Mouse (Mus musculus) liver, embryonic 14.5 days (tissue): ENCODE measurements around the gene Tlr5. TPM values are rescaled to one million over a fixed set of nuclear protein-coding genes. Genes with fewer than 3 reads are reported as not detected.

Experiments used
- ATAC-seq: fragments of 200-750 bp; cut with Nextera tagmentation; 2 replicates; pipeline ENCODE4 v1.8.0; 2017; ENCODE audit warnings: moderate number of reproducible peaks, mild to moderate bottlenecking, moderate library complexity; ENCODE audit not compliant: insufficient read depth
- DNase-seq, 3 experiments: peaks; one replicate each; pipeline ENCODE4 v3.0.0-alpha.2; 2012 to 2013; ENCODE audit warnings: low read depth in 3 of 3, low spot score in 3 of 3
- H3K27ac ChIP-seq: fragments of 300-500 bp; sonication (generic); 2 replicates; pipeline ENCODE4 v1.5.1; 2014; ENCODE audit warnings: moderate library complexity, mild to moderate bottlenecking, control low read depth, inconsistent platforms
- H3K27me3 ChIP-seq: fragments of 300-500 bp; sonication (generic); 2 replicates; pipeline ENCODE4 v1.6.1; 2014; ENCODE audit warnings: mild to moderate bottlenecking, low read length, moderate library complexity; ENCODE audit not compliant: control insufficient read depth, insufficient read depth
- H3K36me3 ChIP-seq: fragments of 300-500 bp; sonication (generic); replicated peaks from 2 replicates; pipeline ENCODE4 v1.6.1; 2014; ENCODE audit warnings: low read depth; ENCODE audit not compliant: control insufficient read depth, insufficient read depth
- H3K4me1 ChIP-seq, 2 experiments: fragments of 200-500 bp in 1 of 2; fragments of 300-500 bp in 1 of 2; sonication (generic) in 1 of 2; replicated peaks; 2 replicates each; pipeline ENCODE4 v1.6.1; 2012 to 2014; ENCODE audit warnings: antibody characterized with exemption in 1 of 2, inconsistent platforms in 1 of 2, low read length in 1 of 2; ENCODE audit not compliant: control insufficient read depth in 2 of 2, insufficient read depth in 2 of 2
- H3K4me2 ChIP-seq: fragments of 300-500 bp; sonication (generic); 2 replicates; pipeline ENCODE4 v1.6.1; 2014; ENCODE audit warnings: low read depth, mild to moderate bottlenecking, control low read depth, moderate library complexity
- H3K4me3 ChIP-seq, 2 experiments: fragments of 200-500 bp in 1 of 2; fragments of 300-500 bp in 1 of 2; sonication (generic) in 1 of 2; 2 replicates each; pipeline ENCODE4 v1.5.1; 2012 to 2014; ENCODE audit warnings: low read depth in 2 of 2, low read length in 2 of 2, mild to moderate bottlenecking in 2 of 2, control low read depth in 1 of 2, inconsistent platforms in 1 of 2, moderate library complexity in 1 of 2; ENCODE audit not compliant: insufficient read depth in 1 of 2
- H3K9ac ChIP-seq: fragments of 300-500 bp; sonication (generic); replicated peaks from 2 replicates; pipeline ENCODE4 v1.6.1; 2014; ENCODE audit warnings: mild to moderate bottlenecking, control low read depth, moderate library complexity
- H3K9me3 ChIP-seq: fragments of 300-500 bp; sonication (generic); 2 replicates; pipeline ENCODE4 v1.6.1; 2016; ENCODE audit warnings: low read length, mixed read lengths; ENCODE audit not compliant: control insufficient read depth
- CTCF ChIP-seq: IDR thresholded peaks from 2 replicates; pipeline ENCODE4 v1.5.1; 2016; ENCODE audit warnings: antibody characterized with exemption, low read depth, control low read depth
- EP300 ChIP-seq: IDR thresholded peaks from 2 replicates; pipeline ENCODE4 v1.6.1; 2016; ENCODE audit warnings: antibody characterized with exemption, low read depth
- WGBS: fragments of 180-500 bp; shearing (Covaris S2); extraction: QIAGEN DNeasy Blood & Tissue Kit; methylation state at CpG from one replicate; pipeline ENCODE4 v1.1.7; 2014; ENCODE audit not compliant: insufficient replicate concordance; 5-methylcytosine and 5-hydroxymethylcytosine counted together
- polyA plus RNA-seq, 2 experiments: library from polyadenylated mRNA; depleted of rRNA in 1 of 2; stranded (reverse) in 1 of 2; unstranded in 1 of 2; fragments of >200 nt; fragmentation: Nextera tagmentation in 1 of 2; extraction: Ambion mirVana in 1 of 2; gene quantifications; 2 replicates each; pipeline versions ENCODE4 v1.2.1 to v1.2.3; 2012 to 2014

Gene Tlr5
- polyA plus RNA-seq (2012; rRNA removed) (0.94 and 0.98 TPM in 2 replicates), polyA plus RNA-seq (2014; fragmentation: Nextera tagmentation; extraction: Ambion mirVana) (0.90 and 1.1 TPM in 2 replicates)

DNA sequence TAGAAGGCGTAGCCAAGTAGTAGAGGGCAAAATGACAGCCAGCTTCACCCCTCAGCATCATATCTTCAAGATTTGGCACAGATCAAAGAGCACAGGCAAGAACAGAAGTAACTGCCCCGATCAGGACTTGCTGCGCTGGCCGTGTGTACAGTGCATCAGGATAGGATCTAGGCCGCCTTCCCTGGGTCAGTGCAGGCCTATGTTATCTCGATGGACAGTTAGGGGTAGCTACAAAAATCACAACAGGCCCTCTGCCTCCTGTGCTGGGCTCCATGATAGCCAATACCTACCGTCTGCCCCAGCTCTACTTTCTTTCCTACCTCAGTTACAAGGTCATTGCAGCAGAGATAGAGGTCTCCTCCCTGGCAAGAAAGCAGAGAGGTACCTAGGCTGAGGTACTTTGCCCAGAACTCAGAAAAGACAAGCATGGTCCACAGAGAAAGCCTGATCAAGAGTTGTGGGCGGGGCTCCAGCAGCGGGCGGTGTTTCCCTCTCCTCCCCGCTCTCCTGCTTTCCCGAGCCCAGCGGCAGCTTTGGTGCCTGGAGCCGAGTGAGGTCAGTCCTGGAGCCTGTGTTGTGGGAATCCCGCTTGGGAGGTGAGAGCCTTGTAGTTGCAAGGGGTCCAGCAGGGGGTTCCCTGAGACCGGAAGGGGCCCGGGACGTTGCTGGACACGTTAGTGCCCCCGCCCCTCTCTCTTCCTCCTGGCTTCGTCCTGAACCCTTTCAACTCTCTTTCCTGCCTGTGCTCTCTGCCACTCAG, at the start of gene Tlr5:
Gene Tlr5 (plus strand): TSS at position 502 of the 760 bp plus-strand sequence.
- ATAC-seq = peak; percentile 20; the same call in 1 of the 2 replicates
- 13% methylated on average over 21 of the region's 21 CpGs for WGBS
- no peak within 1 kb of the TSS for H3K27ac ChIP-seq

DNA sequence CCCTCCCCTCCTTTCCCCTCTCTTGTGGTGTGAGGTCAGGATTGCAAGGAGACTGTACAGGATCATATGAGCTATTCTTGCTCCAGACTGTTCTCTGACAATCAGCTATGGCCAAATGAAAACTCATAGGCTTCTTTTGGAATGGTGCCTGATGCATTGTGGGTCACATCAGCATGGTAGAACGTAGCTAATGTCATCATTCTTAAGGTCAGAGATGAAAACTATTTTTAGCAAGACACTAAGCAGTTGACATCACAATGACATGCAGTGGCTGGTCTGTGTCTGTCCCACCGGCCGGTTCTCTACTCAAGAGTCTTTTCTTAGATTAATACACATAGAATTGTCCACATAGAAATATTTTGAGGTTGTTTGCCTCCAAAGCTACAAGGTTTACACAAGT, 48.9 kb upstream of the Tlr5 start:
- TF ChIP-seq CTCF (no peak), EP300 (no peak)
- 45% methylated on average over 3 of the region's 3 CpGs for WGBS
- no peak for ATAC-seq
- H3K4me3 ChIP-seq = no peak overlapping the region
- no peaks in the 10 kb centered on the region for H3K27me3 ChIP-seq
- no peaks in the 10 kb centered on the region for H3K36me3 ChIP-seq
- peaks cover 0 to 8% of the 10 kb centered on the region in 2 experiments; a peak in 2 of 4 replicates for H3K4me1 ChIP-seq
- no peak overlapping the region for H3K4me2 ChIP-seq
- no peak for DNase-seq
- H3K27ac ChIP-seq = no peak overlapping the region
- H3K9me3 ChIP-seq = no peaks in the 10 kb centered on the region
- no peak overlapping the region for H3K9ac ChIP-seq

More for the DNA sequence above, at the start of gene Tlr5:
- Histone ChIP-seq H3K27me3 (no peaks in the 10 kb centered on the region), H3K4me1 (peaks cover 0 to 26% of the 10 kb centered on the region in 2 experiments; a peak in 2 of 4 replicates), H3K9me3 (no peaks in the 10 kb centered on the region), H3K9ac (no peak within 1 kb of the TSS), H3K4me2 (peak within 1 kb of the TSS; percentile 59), H3K4me3 (peak within 1 kb of the TSS; percentile 39 to 60), H3K36me3 (no peaks in the 10 kb centered on the region)
- no peak for TF ChIP-seq CTCF
- TF ChIP-seq EP300 = no peak
- DNase-seq = no peak

DNA sequence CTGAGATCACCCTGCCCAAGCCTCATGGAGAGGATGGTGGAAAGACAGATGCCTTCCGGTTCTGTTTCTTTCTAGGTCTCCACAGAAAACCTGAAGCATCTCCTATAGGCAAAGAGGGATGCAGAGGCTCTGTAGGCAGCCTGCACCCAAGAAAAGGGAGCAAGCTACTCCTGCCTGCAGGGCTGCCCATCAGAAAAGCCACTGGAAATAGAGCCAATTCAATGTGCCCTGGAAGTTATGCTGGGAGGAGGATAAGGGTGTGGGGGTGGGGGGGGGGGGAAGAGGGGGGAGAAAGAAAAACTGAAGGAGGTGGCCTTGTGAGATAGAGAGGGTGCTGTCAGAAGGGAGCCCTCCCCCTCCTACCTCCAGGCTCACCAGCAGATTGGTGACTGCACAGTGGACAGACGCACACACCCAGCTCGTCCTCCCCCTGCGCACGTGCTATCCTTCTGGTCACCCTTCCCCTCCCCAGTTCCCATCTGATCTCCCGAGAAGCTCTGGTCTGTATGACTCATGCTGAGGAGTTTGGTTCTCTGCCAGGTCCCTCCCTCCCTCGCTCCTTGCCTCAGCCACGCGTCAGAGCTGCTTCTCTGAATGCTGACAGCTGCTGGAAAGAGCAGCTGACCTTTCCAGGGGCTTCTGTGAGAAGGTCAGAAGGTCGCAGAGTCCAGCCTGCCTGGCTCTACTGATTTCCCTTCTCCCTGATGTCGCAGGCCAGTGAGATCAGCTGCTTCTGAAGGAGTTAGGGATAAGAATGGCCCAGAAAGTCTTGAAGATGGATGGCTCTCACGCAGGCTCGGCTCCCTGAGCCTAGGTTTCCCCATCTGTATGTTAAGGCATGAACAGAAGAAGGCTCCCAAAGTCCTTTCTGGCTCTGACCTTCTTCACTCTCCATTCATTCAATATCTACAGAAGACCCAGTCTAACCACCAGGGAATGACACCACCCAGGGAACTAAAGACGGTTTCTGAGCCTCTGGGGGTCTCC, 46.2 kb upstream of the Tlr5 start:
- H3K36me3 ChIP-seq = no peaks in the 10 kb centered on the region
- H3K4me2 ChIP-seq = no peak overlapping the region
- DNase-seq = peak; percentile 26 to 41 (median 40)
- 22% methylated on average over 14 of the region's 14 CpGs for WGBS
- no peak overlapping the region for H3K27ac ChIP-seq
- H3K4me3 ChIP-seq = no peak overlapping the region
- peak; percentile 72 for ATAC-seq
- H3K9ac ChIP-seq = no peak overlapping the region
- H3K4me1 ChIP-seq = peaks cover 0 to 8% of the 10 kb centered on the region in 2 experiments; a peak in 2 of 4 replicates
- H3K27me3 ChIP-seq = no peaks in the 10 kb centered on the region
- no peak for TF ChIP-seq EP300
- no peak for TF ChIP-seq CTCF
- no peaks in the 10 kb centered on the region for H3K9me3 ChIP-seq

DNA sequence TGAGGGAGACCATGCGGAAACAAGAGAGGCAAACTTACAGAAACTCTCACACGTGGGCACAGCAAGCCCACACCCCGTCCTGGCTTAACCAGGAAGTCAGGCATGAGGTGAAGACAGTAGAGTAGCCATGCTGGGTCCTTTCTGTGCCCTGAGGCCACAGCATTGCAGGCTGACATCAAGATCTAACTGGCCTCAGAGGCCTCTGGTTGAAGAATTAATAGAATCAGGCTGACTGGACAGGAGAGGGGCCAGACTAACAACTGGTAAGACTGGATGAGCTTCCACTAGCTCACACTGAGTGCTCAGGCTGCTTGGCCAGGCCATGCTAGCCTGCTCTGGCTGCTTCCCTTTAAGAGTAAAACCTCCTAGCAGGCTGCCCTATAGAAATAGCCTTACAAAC, 45.5 kb upstream of the Tlr5 start:
- no peak overlapping the region for H3K9ac ChIP-seq
- peaks cover 0 to 9% of the 10 kb centered on the region in 2 experiments; a peak in 2 of 4 replicates for H3K4me1 ChIP-seq
- H3K4me3 ChIP-seq = no peak overlapping the region
- ATAC-seq = no peak
- no peak for TF ChIP-seq CTCF
- no peak for TF ChIP-seq EP300
- no peak overlapping the region for H3K27ac ChIP-seq
- no peaks in the 10 kb centered on the region for H3K9me3 ChIP-seq
- WGBS = 41% methylated on average over 3 of the region's 3 CpGs
- H3K36me3 ChIP-seq = no peaks in the 10 kb centered on the region
- H3K4me2 ChIP-seq = no peak overlapping the region
- H3K27me3 ChIP-seq = no peaks in the 10 kb centered on the region
- DNase-seq = no peak
